Mouse (Mus musculus) liver, postnatal 0 days (tissue): ENCODE measurements around the gene Ifna4.

ENCODE experiments used
- CTCF ChIP-seq: sonication (generic); IDR thresholded peaks from 2 replicates; pipeline ENCODE4 v1.5.1; 2016; ENCODE audit warnings: antibody characterized with exemption, low read depth
- EP300 ChIP-seq: IDR thresholded peaks from 2 replicates; pipeline ENCODE4 v1.6.1; 2016; ENCODE audit warnings: antibody characterized with exemption, low read depth, mild to moderate bottlenecking

GRCm38 (mm10) chr4:88867366-88867925 is 25.8 kb downstream of the Ifna4 start:
- TF ChIP-seq CTCF (peak; percentile 97), EP300 (no peak)
